In genomic region chr9:119181241-119181728, GRCm38 (mm10) we compare ENCODE assay signal across 8 mouse cellular contexts. TPM values are rescaled to one million over a fixed set of nuclear protein-coding genes. Genes with fewer than 3 reads are reported as not detected.
DNase-seq lines count a peak whose midpoint lies in the region; ATAC-seq and TF ChIP-seq lines count a peak whose summit lies in the region.
"Had no signal": no experiment of that assay in that cellular context is flagged by ENCODE, and none has a peak within 500 bp of the region (broad histone marks: within the 10 kb centered on the region; RNA-seq: fewer than 3 reads in every experiment).

No protein-coding gene starts in this region.

- H3K27ac ChIP-seq in hindbrain, postnatal 0 days: no peak overlapping the region
- H3K27ac ChIP-seq in hindbrain, embryonic 10.5 days: no peak overlapping the region
- H3K27ac ChIP-seq in embryonic facial prominence, embryonic 15.5 days (replicated peaks): 0 out of 2 replicates have a peak overlapping the region, but pooled peaks have one; percentile 25
- H3K27ac ChIP-seq: liver, embryonic 14.5 days had no signal

- 25% methylated on average over 3 of the region's 3 CpGs for WGBS in hindbrain, postnatal 0 days
- WGBS in hindbrain, embryonic 10.5 days: 57% methylated on average over 3 of the region's 3 CpGs
- WGBS in embryonic facial prominence, embryonic 15.5 days: 32% methylated on average over 3 of the region's 3 CpGs

- peak; percentile 76; the same call in 1 of the 2 replicates for ATAC-seq in hindbrain, postnatal 0 days
- no peak for ATAC-seq in embryonic facial prominence, embryonic 15.5 days (ENCODE audit: insufficient number of reproducible peaks, low FRiP score, low TSS enrichment, low read depth)
- no peak for ATAC-seq in granulocyte monocyte progenitor cell, adult 5-6 weeks (replicated peaks; ENCODE audit: poor library complexity, severe bottlenecking)

- no peak overlapping the region for H3K9ac ChIP-seq in hindbrain, postnatal 0 days (replicated peaks; ENCODE audit: low read length)
- no peak overlapping the region for H3K9ac ChIP-seq in embryonic facial prominence, embryonic 15.5 days
- H3K9ac ChIP-seq: liver, embryonic 14.5 days had no signal

- TF ChIP-seq CTCF in hindbrain, postnatal 0 days (IDR thresholded peaks at IDR 0.05; ENCODE audit: low read depth): no peak

- no peaks in the 10 kb centered on the region for H3K36me3 ChIP-seq in hindbrain, postnatal 0 days (ENCODE audit: insufficient read depth, low read length)
- no peaks in the 10 kb centered on the region for H3K36me3 ChIP-seq in hindbrain, embryonic 10.5 days
- no peaks in the 10 kb centered on the region for H3K36me3 ChIP-seq in embryonic facial prominence, embryonic 15.5 days

- no peaks in the 10 kb centered on the region for H3K27me3 ChIP-seq in hindbrain, postnatal 0 days (ENCODE audit: insufficient read depth, low read length)
- H3K27me3 ChIP-seq in hindbrain, embryonic 10.5 days (ENCODE audit: insufficient read depth, poor library complexity, severe bottlenecking): no peaks in the 10 kb centered on the region
- no peaks in the 10 kb centered on the region for H3K27me3 ChIP-seq in embryonic facial prominence, embryonic 15.5 days

- H3K4me1 ChIP-seq in hindbrain, postnatal 0 days (ENCODE audit: insufficient read depth, low read length): no peaks in the 10 kb centered on the region
- peaks cover 6% of the 10 kb centered on the region; the same call in 1 of the 2 replicates for H3K4me1 ChIP-seq in hindbrain, embryonic 10.5 days (replicated peaks)
- peaks cover 14% of the 10 kb centered on the region for H3K4me1 ChIP-seq in embryonic facial prominence, embryonic 15.5 days

- no peaks in the 10 kb centered on the region for H3K9me3 ChIP-seq in hindbrain, postnatal 0 days (ENCODE audit: low read length)
- no peaks in the 10 kb centered on the region for H3K9me3 ChIP-seq in hindbrain, embryonic 10.5 days
- H3K9me3 ChIP-seq in embryonic facial prominence, embryonic 15.5 days (replicated peaks): no peaks in the 10 kb centered on the region

- DNase-seq in hindbrain, postnatal 0 days (ENCODE audit: low spot score): peak; percentile 66
- DNase-seq in hindbrain, embryonic 10.5 days (ENCODE audit: low spot score): no peak
- peak; percentile 80 for DNase-seq in NIH3T3 (ENCODE audit: low read depth)
- peak; percentile 73 to 79 for DNase-seq in lung, adult 18-20 months
- DNase-seq in natural killer cell, adult 2 months (ENCODE audit: low spot score in 2 of 2): no peak

- H3K4me3 ChIP-seq in hindbrain, postnatal 0 days (ENCODE audit: low read length): no peak overlapping the region
- no peak overlapping the region for H3K4me3 ChIP-seq in hindbrain, embryonic 10.5 days
- no peak overlapping the region for H3K4me3 ChIP-seq in embryonic facial prominence, embryonic 15.5 days (replicated peaks)

- H3K4me2 ChIP-seq in hindbrain, postnatal 0 days (ENCODE audit: low read depth, low read length): no peak overlapping the region
- H3K4me2 ChIP-seq in embryonic facial prominence, embryonic 15.5 days (replicated peaks): no peak overlapping the region

RNA-seq across cellular contexts. Expression of gene Gm47289, which starts 22.3 kb away (rescaled TPM):
- not detected in 2 replicates for total RNA-seq in hindbrain, postnatal 0 days (2014; rRNA removed)
- not detected in 2 replicates for polyA plus RNA-seq in hindbrain, postnatal 0 days (2015; fragmentation: Nextera tagmentation; extraction: Ambion mirVana)
- polyA plus RNA-seq in hindbrain, embryonic 10.5 days (2016; fragmentation: Nextera tagmentation; extraction: Ambion mirVana): not detected in 2 replicates
- not detected in 2 replicates for polyA plus RNA-seq in embryonic facial prominence, embryonic 15.5 days (2015; fragmentation: Nextera tagmentation; extraction: Ambion mirVana)
- total RNA-seq in granulocyte monocyte progenitor cell, adult 5-6 weeks (2014; fragmentation: Nextera tagmentation): not detected in 2 replicates
- total RNA-seq in granulocyte monocyte progenitor cell, adult 5-6 weeks (2017): not detected in 2 replicates
- polyA plus RNA-seq: liver, embryonic 14.5 days had no signal

RNA-seq across cellular contexts. Expression of gene Acaa1b, which starts 24.4 kb away (rescaled TPM):
- total RNA-seq in hindbrain, postnatal 0 days (2014; rRNA removed): 3.8 and 4.0 TPM in 2 replicates
- polyA plus RNA-seq in hindbrain, postnatal 0 days (2015; fragmentation: Nextera tagmentation; extraction: Ambion mirVana): 3.9 and 4.0 TPM in 2 replicates
- polyA plus RNA-seq in hindbrain, embryonic 10.5 days (2016; fragmentation: Nextera tagmentation; extraction: Ambion mirVana): 1.3 and 1.5 TPM in 2 replicates
- 2.1 and 3.0 TPM in 2 replicates for polyA plus RNA-seq in embryonic facial prominence, embryonic 15.5 days (2015; fragmentation: Nextera tagmentation; extraction: Ambion mirVana)
- not detected in 2 replicates for total RNA-seq in granulocyte monocyte progenitor cell, adult 5-6 weeks (2014; fragmentation: Nextera tagmentation)
- total RNA-seq in granulocyte monocyte progenitor cell, adult 5-6 weeks (2017): not detected in 2 replicates

RNA-seq across cellular contexts. Expression of gene Slc22a13, which starts 27.6 kb away (rescaled TPM):
- not detected in 2 replicates for total RNA-seq in hindbrain, postnatal 0 days (2014; rRNA removed)
- polyA plus RNA-seq in hindbrain, postnatal 0 days (2015; fragmentation: Nextera tagmentation; extraction: Ambion mirVana): not detected in 2 replicates
- polyA plus RNA-seq in hindbrain, embryonic 10.5 days (2016; fragmentation: Nextera tagmentation; extraction: Ambion mirVana): not detected in 2 replicates
- not detected in 2 replicates for polyA plus RNA-seq in embryonic facial prominence, embryonic 15.5 days (2015; fragmentation: Nextera tagmentation; extraction: Ambion mirVana)
- not detected in 2 replicates for total RNA-seq in granulocyte monocyte progenitor cell, adult 5-6 weeks (2014; fragmentation: Nextera tagmentation)
- not detected in 2 replicates for total RNA-seq in granulocyte monocyte progenitor cell, adult 5-6 weeks (2017)

Comparison
In these comparisons a context has a peak if more than half of its experiments do, and no peak if none do; other contexts are left out.
1. DNase-seq: peak in hindbrain, postnatal 0 days (single experiment), NIH3T3 (single experiment) and lung, adult 18-20 months (2 of 2); none in hindbrain, embryonic 10.5 days (single experiment) and natural killer cell, adult 2 months (0 of 2).